Mouse (Mus musculus) layer of hippocampus, adult 9-11 months (tissue): Measurements from ENCODE around the gene Cul4b.
"Not testable (repeated sequence)": the region's sequence is repeated elsewhere in the genome, so short reads cannot be mapped to it uniquely, and the experiment has no call there.

Experiments used
- DNase-seq: peaks from one replicate; pipeline ENCODE4 v3.0.0; 2022

The Cul4b gene

DNA sequence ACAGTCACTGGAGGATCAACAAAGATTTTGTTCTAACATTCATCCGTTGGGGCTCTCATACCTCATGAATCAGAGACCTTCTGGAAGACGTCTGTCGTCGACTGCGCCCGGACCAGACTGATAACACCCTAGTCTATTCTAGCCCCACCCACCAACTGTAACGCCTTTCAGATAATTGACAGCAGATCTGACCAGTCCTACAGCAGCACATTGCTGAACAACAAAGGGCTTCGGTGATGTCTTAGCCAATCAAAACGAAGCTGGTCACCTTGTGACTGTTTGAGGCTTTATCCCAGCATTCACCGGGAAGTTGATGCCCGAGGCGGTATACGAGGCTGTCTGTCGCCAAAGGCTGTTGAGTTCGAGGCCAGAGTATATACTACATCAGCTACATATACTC, at the start of gene Cul4b:
Gene Cul4b (minus strand): TSS at position 119 of the 400 bp plus-strand sequence.
- DNase-seq = no peak

- peak; percentile 27 for DNase-seq
These were observed 25.0 kb upstream of the Cul4b start for GRCm38 (mm10) chrX:38600995-38601369.

GRCm38 (mm10) chrX:38600177-38600994, 24.4 kb upstream of the Cul4b start, which contains the start of gene Mcts1:
Gene Mcts1 (plus strand): TSS chrX:38600578.
- DNase-seq = peak; percentile 90

- no peak for DNase-seq
These were observed 17.3 kb upstream of the Cul4b start for GRCm38 (mm10) chrX:38593180-38593889.

DNA sequence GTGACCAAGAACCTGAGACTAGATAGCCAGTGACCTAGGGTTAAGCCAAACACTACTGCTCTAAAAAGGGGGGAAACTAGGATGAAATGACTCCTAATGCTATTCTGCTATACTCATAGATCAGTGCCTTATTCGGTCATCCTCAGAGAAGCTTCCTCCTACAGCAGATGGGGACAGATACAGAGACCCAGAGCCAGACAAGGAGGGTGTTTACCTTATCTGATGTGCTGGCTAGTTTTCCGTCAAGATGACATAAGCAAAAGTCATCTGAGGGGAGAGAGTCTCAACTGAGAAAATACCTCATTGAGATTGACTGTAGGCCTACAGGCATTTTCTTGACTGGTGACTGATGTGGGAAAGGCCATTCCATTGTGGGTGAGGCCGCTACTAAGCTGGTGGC, 15.8 kb upstream of the Cul4b start:
- no peak for DNase-seq

DNA sequence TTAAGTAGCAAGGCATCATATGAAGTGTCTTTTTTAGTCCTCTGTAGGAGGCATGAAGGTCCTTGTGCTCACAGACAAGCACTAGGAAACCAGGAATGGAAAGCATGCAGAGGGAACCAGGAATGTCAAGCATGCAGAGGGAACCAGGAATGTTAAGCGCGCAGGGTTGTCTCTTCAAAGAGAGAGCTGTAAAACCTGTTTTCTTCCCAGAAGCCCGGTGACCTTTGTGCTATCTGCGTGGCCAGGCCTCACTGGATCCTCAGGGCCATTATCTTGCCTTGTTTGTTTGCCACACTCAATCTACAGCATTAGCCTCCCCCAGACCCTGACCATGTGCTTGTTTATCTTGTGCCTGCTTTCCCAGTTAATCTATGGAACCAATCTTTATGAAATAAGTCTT, 13.8 kb upstream of the Cul4b start:
- DNase-seq = no peak

DNA sequence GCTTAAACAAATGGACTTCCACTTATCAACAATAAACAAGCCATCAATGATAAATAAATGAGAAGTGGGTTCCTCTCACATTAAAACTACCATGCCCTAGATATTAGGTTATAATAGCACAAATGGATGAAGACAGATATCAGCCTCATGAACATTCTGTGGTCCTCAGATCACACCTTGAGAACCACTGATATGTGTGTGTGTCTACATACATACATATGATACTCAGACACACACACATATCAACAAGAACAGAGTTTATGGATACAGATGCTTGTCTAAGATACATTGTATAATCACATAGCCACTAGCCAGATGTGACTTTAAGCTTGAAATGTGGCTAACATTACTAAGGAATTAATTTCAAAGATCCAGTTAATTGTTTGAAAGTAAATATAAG, 7.3 kb upstream of the Cul4b start:
- no peak for DNase-seq

DNA sequence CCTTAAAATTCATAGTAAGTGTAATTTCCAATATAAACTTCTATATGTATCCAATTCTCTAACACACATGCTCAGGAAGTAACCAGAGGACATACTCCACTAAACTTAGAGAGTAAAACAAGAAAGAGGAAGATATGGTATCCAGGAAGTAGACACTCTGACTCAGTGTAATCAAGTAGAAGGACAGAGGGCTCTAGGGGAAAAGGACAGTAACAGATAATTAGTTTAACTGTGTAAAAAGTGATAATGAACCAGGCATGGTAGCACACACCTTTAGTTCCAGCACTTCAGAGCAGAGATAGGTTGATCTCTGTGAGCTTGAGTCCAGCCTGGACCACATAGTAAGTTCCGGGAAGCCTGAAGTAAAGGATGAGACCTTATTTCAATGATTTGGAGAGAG, 5.1 kb upstream of the Cul4b start:
- DNase-seq = no peak

- no peak for DNase-seq
These were observed 9.3 kb downstream of the Cul4b start for GRCm38 (mm10) chrX:38566521-38567205.

DNA sequence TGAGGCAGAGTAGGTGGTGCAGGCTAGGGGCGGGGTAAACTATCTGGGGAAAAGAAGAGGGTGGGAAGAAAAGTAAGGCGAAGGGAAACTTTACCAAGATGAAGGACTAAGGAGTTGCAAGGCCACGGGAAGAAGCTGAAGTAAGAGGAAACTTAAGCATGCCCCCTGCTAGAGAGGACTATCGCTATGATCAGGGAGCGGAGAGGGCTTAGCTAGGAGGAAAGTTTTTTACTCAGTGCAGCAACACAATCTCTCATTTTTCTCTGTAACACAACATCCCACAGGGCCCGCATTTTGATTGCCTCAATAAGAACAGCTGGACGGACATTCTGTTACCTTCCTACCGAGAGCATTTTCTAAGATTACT, 10.8 kb downstream of the Cul4b start:
- DNase-seq = no peak

GRCm38 (mm10) chrX:38564542-38565175, 11.3 kb downstream of the Cul4b start:
- DNase-seq = peak; percentile 94

GRCm38 (mm10) chrX:38563941-38564541, 12.0 kb downstream of the Cul4b start:
- peak; percentile 16 for DNase-seq

DNA sequence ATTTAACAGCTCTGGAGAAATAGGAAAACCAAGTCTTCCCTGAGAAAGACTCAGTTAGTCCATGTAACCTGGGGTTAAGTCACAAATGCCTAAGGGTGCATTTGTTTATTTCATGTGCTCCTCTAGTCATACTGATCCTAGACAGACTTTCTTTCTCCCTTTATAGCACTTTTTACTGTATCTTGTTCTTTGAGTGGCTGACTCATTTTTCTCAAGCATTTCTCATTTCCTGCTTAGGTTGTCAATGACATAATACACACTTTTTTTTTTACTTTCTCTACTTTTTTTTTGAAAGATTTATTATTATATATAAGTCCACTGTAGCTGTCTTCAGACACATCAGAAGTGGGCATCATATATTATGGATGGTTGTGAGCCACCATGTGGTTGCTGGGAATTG, 22.7 kb downstream of the Cul4b start:
- no peak for DNase-seq

DNA sequence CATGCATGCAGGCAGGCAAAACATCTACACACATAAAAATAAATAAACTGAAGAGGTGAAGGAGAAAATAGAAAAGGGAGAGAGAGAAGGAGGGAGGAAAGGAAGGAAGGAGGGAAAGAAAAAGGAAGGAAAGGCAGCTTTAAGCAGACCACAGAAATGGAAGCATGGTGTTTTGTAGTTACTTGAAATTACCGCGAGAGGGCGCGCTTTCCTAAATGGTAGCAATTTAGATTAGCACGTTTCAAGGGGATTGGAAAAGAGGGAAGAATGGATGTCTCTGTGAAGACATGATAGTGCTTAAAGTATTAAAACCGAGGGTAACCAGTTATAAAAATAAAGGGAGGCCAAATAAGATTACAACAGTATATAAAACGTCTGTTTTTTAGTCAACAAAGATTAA, 61.4 kb downstream of the Cul4b start:
- no peak for DNase-seq

DNA sequence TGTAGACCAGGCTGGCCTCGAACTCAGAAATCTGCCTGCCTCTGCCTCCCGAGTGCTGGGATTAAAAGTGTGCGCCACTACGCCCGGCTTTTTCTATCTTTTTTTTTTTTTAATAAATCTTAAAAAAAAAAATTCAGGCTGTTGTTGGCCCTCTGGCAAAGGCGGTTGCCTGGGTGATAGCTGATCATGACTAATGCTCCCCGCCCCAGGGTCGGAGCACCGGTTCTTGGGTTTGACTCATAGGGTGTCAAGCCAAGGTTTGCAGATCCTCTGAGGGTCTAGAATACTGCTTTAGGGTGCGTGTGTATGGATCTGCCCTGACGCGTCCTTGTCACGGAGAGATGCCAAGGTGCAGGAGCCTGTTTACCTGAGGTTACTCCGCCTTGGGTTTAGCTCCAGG, 71.2 kb downstream of the Cul4b start:
- DNase-seq = no peak

DNA sequence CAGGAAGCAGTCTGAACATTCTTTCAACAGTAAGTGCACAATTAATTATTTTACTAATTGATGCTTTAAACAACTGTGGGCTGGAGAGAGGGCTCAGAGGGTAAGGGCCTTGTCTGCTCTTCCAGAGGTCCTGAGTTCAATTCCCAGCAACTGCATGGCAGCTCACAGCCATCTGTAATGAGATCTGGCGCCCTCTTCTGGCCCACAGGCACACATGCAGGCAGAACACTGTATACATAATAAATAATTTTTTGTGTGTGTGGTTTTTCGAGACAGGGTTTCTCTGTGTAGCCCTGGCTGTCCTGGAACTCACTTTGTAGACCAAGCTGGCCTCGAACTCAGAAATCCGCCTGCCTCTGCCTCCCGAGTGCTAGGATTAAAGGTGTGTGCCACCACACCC, 73.8 kb downstream of the Cul4b start:
- not testable (repeated sequence) for DNase-seq

GRCm38 (mm10) chrX:38485464-38485863, 90.5 kb downstream of the Cul4b start:
- DNase-seq = not testable (repeated sequence)
